Mouse (Mus musculus) ES-Bruce4 (cell line): ENCODE results near the gene Gm26602.

Experiments used
- CTCF ChIP-seq: IDR thresholded peaks from one replicate; pipeline ENCODE4 v1.8.1; 2011; ENCODE audit warnings: low read depth, low read length
- EP300 ChIP-seq: IDR thresholded peaks from 2 replicates; pipeline ENCODE4 v1.6.1; 2011; ENCODE audit warnings: low read depth, low read length; ENCODE audit not compliant: insufficient read depth
- POLR2A ChIP-seq: IDR thresholded peaks from one replicate; pipeline ENCODE4 v1.8.1; 2011; ENCODE audit warnings: low read length; ENCODE audit not compliant: insufficient read depth

GRCm38 (mm10) chr10:79942988-79943387 lies 32.3 kb downstream of the Gm26602 start:
- TF ChIP-seq CTCF (no peak), POLR2A (no peak), EP300 (no peak)
